Mouse (Mus musculus): ENCODE measurements around the gene Olfr678. TPM values are rescaled to one million over a fixed set of nuclear protein-coding genes. Genes with fewer than 3 reads are reported as not detected.

Gene Olfr678
- not detected in 2 replicates for total RNA-seq (2023)

DNA sequence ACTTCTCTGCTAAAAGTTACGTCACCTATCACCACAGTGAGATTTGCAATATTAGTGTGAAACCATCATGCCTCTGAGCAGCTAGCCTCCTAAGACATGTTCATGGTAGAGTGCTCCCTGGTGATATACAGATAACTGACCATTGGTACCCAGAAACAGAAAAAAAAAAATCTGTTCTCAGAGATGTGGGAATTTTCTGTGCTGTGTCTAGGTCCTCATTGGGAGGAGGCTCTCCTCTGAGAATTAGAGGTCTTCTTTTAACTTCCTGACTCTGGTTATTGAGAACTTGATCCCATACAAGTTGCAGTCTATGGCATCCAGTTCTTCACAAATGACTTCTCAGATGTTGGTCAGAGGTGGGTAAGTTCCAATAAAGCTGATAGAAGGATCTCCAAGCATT, at the start of gene Olfr678:
Gene Olfr678 (plus strand): TSS at position 301 of the 400 bp plus-strand sequence.

GRCm38 (mm10) chr7:105028360-105028759, 35.9 kb upstream of the Olfr678 start, which contains the start of gene Olfr675:
Gene Olfr675, minus strand, starts transcription at chr7:105028460.

GRCm38 (mm10) chr7:105032398-105032797, 31.9 kb upstream of the Olfr678 start, which contains the start of gene Olfr676:
Gene Olfr676, plus strand, starts transcription at chr7:105032698.

GRCm38 (mm10) chr7:105080905-105081304, 16.6 kb downstream of the Olfr678 start, which contains the start of gene Olfr679:
Gene Olfr679, plus strand, starts transcription at chr7:105081205.

DNA sequence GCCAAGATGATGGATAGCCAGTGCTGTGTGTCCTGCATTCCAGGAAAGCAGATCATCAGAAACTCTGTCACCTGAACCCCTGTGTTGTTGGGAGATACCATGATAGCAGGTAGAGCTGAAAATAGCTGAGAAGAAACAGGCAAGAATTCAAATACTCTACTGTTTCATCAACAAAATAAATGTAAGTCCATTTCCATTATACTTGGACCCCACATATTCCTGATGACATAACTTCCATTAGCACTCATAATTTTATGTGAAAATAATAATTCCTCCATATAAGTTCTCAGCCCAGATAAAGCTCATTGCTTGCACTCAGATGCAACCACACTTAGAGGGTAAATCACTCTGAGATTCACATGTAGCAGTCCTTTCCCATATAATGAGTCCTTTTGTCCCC, 28.4 kb downstream of the Olfr678 start, which contains the start of gene Olfr680-ps1:
Gene Olfr680-ps1 (minus strand): TSS at position 101 of the 400 bp plus-strand sequence.

GRCm38 (mm10) chr7:105116536-105116935, 52.3 kb downstream of the Olfr678 start, which contains the start of gene Olfr681:
Gene Olfr681, plus strand, starts transcription at chr7:105116836.

Other genes starting within 250 kb of the Olfr678 start
- 0.47 and 0.57 TPM in 2 replicates for gene Usp17lb, start 221.9 kb upstream of the Olfr678 start, total RNA-seq (2023)
- not detected in 2 replicates for gene Usp17la, start 207.5 kb upstream of the Olfr678 start, total RNA-seq (2023)
- gene Olfr665, start 186.4 kb upstream of the Olfr678 start, total RNA-seq (2023) = not detected in 2 replicates
- gene Olfr666, start 168.5 kb upstream of the Olfr678 start, total RNA-seq (2023) = not detected in 2 replicates
- gene Olfr667, start 143.0 kb upstream of the Olfr678 start, total RNA-seq (2023) = not detected in 2 replicates
- not detected in 2 replicates for gene Olfr668, start 136.4 kb upstream of the Olfr678 start, total RNA-seq (2023)
- gene Olfr669, start 130.2 kb upstream of the Olfr678 start, total RNA-seq (2023) = not detected in 2 replicates
- gene Olfr670, start 101.9 kb upstream of the Olfr678 start, total RNA-seq (2023) = not detected in 2 replicates
- gene Olfr671, start 85.3 kb upstream of the Olfr678 start, total RNA-seq (2023) = not detected in 2 replicates
- not detected in 2 replicates for gene Olfr672, start 62.4 kb upstream of the Olfr678 start, total RNA-seq (2023)
- gene Olfr675, start 36.0 kb upstream of the Olfr678 start, total RNA-seq (2023) = not detected in 2 replicates
- gene Olfr676, start 31.8 kb upstream of the Olfr678 start, total RNA-seq (2023) = not detected in 2 replicates
- not detected in 2 replicates for gene Olfr677, start 13.1 kb upstream of the Olfr678 start, total RNA-seq (2023)
- not detected in 2 replicates for gene Olfr679, start 16.7 kb downstream of the Olfr678 start, total RNA-seq (2023)
- gene Olfr680-ps1, start 28.3 kb downstream of the Olfr678 start, total RNA-seq (2023) = not detected in 2 replicates
- gene Olfr681, start 52.4 kb downstream of the Olfr678 start, total RNA-seq (2023) = not detected in 2 replicates
- gene Olfr683, start 82.5 kb downstream of the Olfr678 start, total RNA-seq (2023) = not detected in 2 replicates
- gene Olfr684, start 99.2 kb downstream of the Olfr678 start, total RNA-seq (2023) = not detected in 2 replicates
- gene Olfr685, start 121.5 kb downstream of the Olfr678 start, total RNA-seq (2023) = not detected in 2 replicates
- not detected in 2 replicates for gene Olfr686, start 143.0 kb downstream of the Olfr678 start, total RNA-seq (2023)
- not detected in 2 replicates for gene Olfr688, start 223.6 kb downstream of the Olfr678 start, total RNA-seq (2023)
- not detected in 2 replicates for gene Olfr689, start 246.7 kb downstream of the Olfr678 start, total RNA-seq (2023)

Measured in neutrophil, adult 65 days (primary cell).